Mouse (Mus musculus) neural tube, embryonic 14.5 days (tissue): ENCODE measurements around the gene Bphl. TPM values are rescaled to one million over a fixed set of nuclear protein-coding genes. Genes with fewer than 3 reads are reported as not detected.
"Not testable (repeated sequence)": the region's sequence is repeated elsewhere in the genome, so short reads cannot be mapped to it uniquely, and the experiment has no call there.

Experiments used
- ATAC-seq: fragments of 200-750 bp; cut with Nextera tagmentation; 2 replicates; pipeline ENCODE4 v1.8.0; 2017; ENCODE audit warnings: low read depth, mild to moderate bottlenecking, moderate TSS enrichment, moderate library complexity
- H3K27ac ChIP-seq: fragments of 300-500 bp; sonication (generic); 2 replicates; pipeline ENCODE4 v1.5.1; 2014; ENCODE audit warnings: low read depth, mild to moderate bottlenecking, control low read depth, low read length, moderate library complexity, mixed read lengths
- H3K27me3 ChIP-seq: fragments of 300-500 bp; sonication (generic); 2 replicates; pipeline ENCODE4 v1.6.1; 2014; ENCODE audit warnings: low read length; ENCODE audit not compliant: control insufficient read depth, insufficient read depth
- H3K36me3 ChIP-seq: fragments of 300-500 bp; sonication (generic); 2 replicates; pipeline ENCODE4 v1.6.1; 2014; ENCODE audit warnings: low read length, mixed read lengths; ENCODE audit not compliant: control insufficient read depth, insufficient read depth
- H3K4me1 ChIP-seq: fragments of 300-500 bp; sonication (generic); 2 replicates; pipeline ENCODE4 v1.6.1; 2014; ENCODE audit warnings: low read length; ENCODE audit not compliant: control insufficient read depth, insufficient read depth
- H3K4me2 ChIP-seq: fragments of 300-500 bp; sonication (generic); 2 replicates; pipeline ENCODE4 v1.6.1; 2014; ENCODE audit warnings: mild to moderate bottlenecking, low read depth, low read length, control low read depth
- H3K4me3 ChIP-seq: fragments of 300-500 bp; sonication (generic); 2 replicates; pipeline ENCODE4 v1.5.1; 2014; ENCODE audit warnings: low read depth, low read length, control low read depth, mixed read lengths
- H3K9ac ChIP-seq: fragments of 300-500 bp; sonication (generic); replicated peaks from 2 replicates; pipeline ENCODE4 v1.6.1; 2014; ENCODE audit warnings: low read depth, mild to moderate bottlenecking, control low read depth, low read length, mixed read lengths
- H3K9me3 ChIP-seq: fragments of 300-500 bp; sonication (generic); 2 replicates; pipeline ENCODE4 v1.6.1; 2016; ENCODE audit warnings: low read length; ENCODE audit not compliant: control insufficient read depth
- WGBS: fragments of 180-500 bp; shearing (Covaris S2); extraction: QIAGEN DNeasy Blood & Tissue Kit; methylation state at CpG from one replicate; pipeline ENCODE4 v1.1.7; 2014; 5-methylcytosine and 5-hydroxymethylcytosine counted together
- polyA plus RNA-seq: library from polyadenylated mRNA; unstranded; fragments of >200 nt; fragmentation: Nextera tagmentation; extraction: Ambion mirVana; gene quantifications from 2 replicates; pipeline ENCODE4 v1.2.1, GENCODE M21; 2014

The Bphl gene
- polyA plus RNA-seq, 1 experiment from 2014 or later: 41.6 TPM

DNA sequence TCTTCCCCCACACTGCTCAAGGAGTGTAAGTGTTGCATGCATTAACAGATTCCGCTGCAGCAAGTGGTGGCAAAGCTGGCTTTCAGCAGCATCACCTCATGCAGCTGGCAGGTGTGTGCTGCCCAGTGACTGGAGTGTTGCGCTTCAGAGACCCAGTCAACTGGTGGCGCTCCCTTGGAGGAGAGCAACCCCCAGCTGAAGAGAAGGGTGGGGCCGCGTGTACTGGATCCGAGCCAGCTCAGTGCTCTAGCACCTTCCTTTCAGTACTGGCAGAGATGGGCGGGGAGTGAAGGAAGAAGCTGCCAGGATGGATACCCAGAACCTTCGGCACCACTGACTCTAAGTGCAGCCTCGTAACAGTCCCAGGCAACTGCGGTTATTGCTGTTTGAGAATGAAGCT is 25.1 kb downstream of the Bphl start:
- 93% methylated on average over 10 of the region's 10 CpGs for WGBS
- Histone ChIP-seq H3K27me3 (no peaks in the 10 kb centered on the region), H3K27ac (no peak overlapping the region), H3K36me3 (no peaks in the 10 kb centered on the region; the same call in none of the 2 replicates), H3K4me1 (no peaks in the 10 kb centered on the region), H3K9me3 (no peaks in the 10 kb centered on the region), H3K4me3 (no peak overlapping the region), H3K4me2 (no peak overlapping the region), H3K9ac (no peak overlapping the region)
- no peak for ATAC-seq

- ATAC-seq: no peak
- no peak overlapping the region for H3K4me2 ChIP-seq
- H3K9me3 ChIP-seq: no peaks in the 10 kb centered on the region
- H3K27me3 ChIP-seq: no peaks in the 10 kb centered on the region
- no peak overlapping the region for H3K4me3 ChIP-seq
- H3K4me1 ChIP-seq: 0 out of 2 replicates have a peak, but pooled peaks cover 2% of the 10 kb centered on the region
- no peaks in the 10 kb centered on the region; the same call in 1 of the 2 replicates for H3K36me3 ChIP-seq
- no peak overlapping the region for H3K9ac ChIP-seq
- 67% methylated on average over 1 of the region's 1 CpGs for WGBS
- no peak overlapping the region for H3K27ac ChIP-seq
These were observed 29.0 kb downstream of the Bphl start for GRCm38 (mm10) chr13:34066351-34066750.

DNA sequence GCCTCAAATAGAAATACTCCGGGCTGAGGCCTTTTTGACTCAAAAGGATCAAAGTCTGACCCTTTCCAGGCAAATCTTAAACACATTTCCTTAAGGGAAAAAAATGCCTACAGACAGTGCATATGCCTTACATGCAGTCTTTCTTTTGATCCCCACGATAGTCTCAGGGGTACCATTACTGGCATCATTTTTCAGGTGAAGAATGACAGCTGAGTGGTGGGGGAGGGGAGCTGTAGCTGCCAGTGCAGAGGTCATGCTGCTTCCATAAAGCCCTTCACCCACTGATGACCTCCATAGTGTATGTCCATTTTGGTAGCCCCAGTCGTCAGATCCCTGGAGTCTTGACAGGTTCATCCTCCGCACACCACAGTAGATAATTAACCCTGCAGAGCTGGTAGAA is 32.9 kb downstream of the Bphl start:
- peaks cover 10% of the 10 kb centered on the region for H3K36me3 ChIP-seq
- peaks cover 5% of the 10 kb centered on the region; the same call in 1 of the 2 replicates for H3K4me1 ChIP-seq
- no peaks in the 10 kb centered on the region for H3K27me3 ChIP-seq
- ATAC-seq: no peak
- no peak overlapping the region for H3K9ac ChIP-seq
- 51% methylated on average over 4 of the region's 4 CpGs for WGBS
- no peak overlapping the region for H3K4me3 ChIP-seq
- H3K9me3 ChIP-seq: no peaks in the 10 kb centered on the region
- no peak overlapping the region for H3K4me2 ChIP-seq
- H3K27ac ChIP-seq: no peak overlapping the region

GRCm38 (mm10) chr13:34071836-34072235 is 34.4 kb downstream of the Bphl start:
- 83% methylated on average over 6 of the region's 6 CpGs for WGBS
- no peak for ATAC-seq
- peaks cover 18% of the 10 kb centered on the region for H3K36me3 ChIP-seq
- H3K27me3 ChIP-seq: no peaks in the 10 kb centered on the region
- H3K4me2 ChIP-seq: no peak overlapping the region
- H3K4me3 ChIP-seq: no peak overlapping the region
- no peaks in the 10 kb centered on the region for H3K9me3 ChIP-seq
- peaks cover 17% of the 10 kb centered on the region for H3K4me1 ChIP-seq
- H3K27ac ChIP-seq: no peak overlapping the region
- H3K9ac ChIP-seq: no peak overlapping the region

DNA sequence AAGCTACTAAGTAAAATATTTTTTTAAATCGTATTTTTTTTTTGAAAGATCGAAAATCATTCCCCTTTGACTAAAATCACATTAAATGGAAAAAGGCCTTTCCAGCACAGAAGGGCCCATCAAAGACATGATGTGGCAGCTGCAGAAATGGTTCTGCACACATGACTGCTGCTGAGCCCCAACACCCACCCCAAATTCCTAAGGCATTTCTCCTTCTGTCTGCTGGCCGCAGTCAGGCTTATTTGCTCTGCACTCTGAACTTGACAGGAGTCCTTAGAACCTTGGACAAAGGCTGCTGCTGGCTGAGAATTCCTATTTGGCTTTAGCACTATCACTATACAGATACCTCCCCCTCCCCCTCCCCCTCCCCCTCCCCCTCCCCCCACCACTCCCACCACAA is 35.5 kb downstream of the Bphl start:
- no peaks in the 10 kb centered on the region for H3K9me3 ChIP-seq
- H3K9ac ChIP-seq: no peak overlapping the region
- no peak overlapping the region for H3K4me2 ChIP-seq
- WGBS: 75% methylated on average over 3 of the region's 3 CpGs
- H3K27ac ChIP-seq: no peak overlapping the region
- ATAC-seq: no peak
- H3K27me3 ChIP-seq: no peaks in the 10 kb centered on the region
- H3K4me1 ChIP-seq: peaks cover 17% of the 10 kb centered on the region
- H3K36me3 ChIP-seq: peaks cover 18% of the 10 kb centered on the region
- H3K4me3 ChIP-seq: no peak overlapping the region

DNA sequence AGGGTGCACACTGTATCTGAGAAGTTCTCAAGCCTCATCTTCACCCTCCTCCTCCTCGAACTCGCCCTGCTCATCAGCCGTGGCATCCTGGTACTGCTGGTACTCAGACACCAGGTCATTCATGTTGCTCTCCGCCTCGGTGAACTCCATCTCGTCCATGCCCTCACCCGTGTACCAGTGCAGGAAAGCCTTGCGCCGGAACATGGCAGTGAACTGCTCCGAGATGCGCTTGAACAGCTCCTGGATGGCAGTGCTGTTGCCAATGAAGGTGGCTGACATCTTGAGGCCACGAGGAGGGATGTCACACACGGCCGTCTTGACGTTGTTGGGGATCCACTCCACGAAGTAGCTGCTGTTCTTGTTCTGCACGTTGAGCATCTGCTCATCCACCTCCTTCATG is 37.0 kb downstream of the Bphl start:
- not testable (repeated sequence) for H3K4me3 ChIP-seq, H3K9ac ChIP-seq
- WGBS: 98% methylated on average over 8 of the region's 17 CpGs

GRCm38 (mm10) chr13:34075893-34076292 is 38.5 kb downstream of the Bphl start:
- Histone ChIP-seq H3K4me3 (peak overlapping the region; percentile 84), H3K4me2 (peak overlapping the region; percentile 61), H3K4me1 (peaks cover 19% of the 10 kb centered on the region), H3K36me3 (peaks cover 18% of the 10 kb centered on the region)
- not testable (repeated sequence) for H3K27ac ChIP-seq, ATAC-seq, H3K9ac ChIP-seq, H3K9me3 ChIP-seq, H3K27me3 ChIP-seq
- WGBS: 75% methylated on average over 6 of the region's 6 CpGs

More for the DNA sequence above, 37.0 kb downstream of the Bphl start:
- not testable (repeated sequence) for H3K9me3 ChIP-seq, H3K4me2 ChIP-seq, ATAC-seq, H3K27ac ChIP-seq, H3K27me3 ChIP-seq
- Histone ChIP-seq H3K4me1 (peaks cover 21% of the 10 kb centered on the region), H3K36me3 (peaks cover 18% of the 10 kb centered on the region)

- Histone ChIP-seq H3K27me3 (no peaks in the 10 kb centered on the region), H3K9me3 (no peaks in the 10 kb centered on the region), H3K9ac (peak overlapping the region; percentile 93), H3K27ac (peak overlapping the region; percentile 94), H3K4me3 (peak overlapping the region; percentile 84), H3K4me1 (peaks cover 19% of the 10 kb centered on the region), H3K36me3 (peaks cover 18% of the 10 kb centered on the region), H3K4me2 (peak overlapping the region; percentile 61)
- WGBS: 17% methylated on average over 20 of the region's 20 CpGs
- ATAC-seq: peak; percentile 73
These were observed 39.4 kb downstream of the Bphl start for GRCm38 (mm10) chr13:34076561-34077491.
